Mouse (Mus musculus) hindlimb bud, embryonic 11.5 days (tissue): ENCODE measurements around the gene Arhgap6.

ENCODE experiments used
- DNase-seq: peaks from one replicate; pipeline ENCODE4 v3.0.0-alpha.2; 2012; ENCODE audit warnings: low read depth, low spot score; ENCODE audit errors: extremely low spot score

Arhgap6 gene

GRCm38 (mm10) chrX:168977776-168978175 lies 182.9 kb downstream of the Arhgap6 start:
- DNase-seq: no peak

GRCm38 (mm10) chrX:168980370-168980769 lies 185.5 kb downstream of the Arhgap6 start:
- no peak for DNase-seq

- DNase-seq: no peak
Measured at GRCm38 (mm10) chrX:169007066-169007465, 212.2 kb downstream of the Arhgap6 start.

GRCm38 (mm10) chrX:169012701-169013100 lies 217.8 kb downstream of the Arhgap6 start:
- no peak for DNase-seq

- DNase-seq: no peak
Measured at GRCm38 (mm10) chrX:169034390-169034789, 239.5 kb downstream of the Arhgap6 start.

- DNase-seq: peak; percentile 5
Measured at GRCm38 (mm10) chrX:169036403-169037296, 241.8 kb downstream of the Arhgap6 start.

- no peak for DNase-seq
Measured at GRCm38 (mm10) chrX:169037401-169037800, 242.5 kb downstream of the Arhgap6 start.

GRCm38 (mm10) chrX:169043872-169044271 lies 249.0 kb downstream of the Arhgap6 start:
- DNase-seq: no peak

GRCm38 (mm10) chrX:169047595-169047994 lies 252.7 kb downstream of the Arhgap6 start:
- no peak for DNase-seq

- no peak for DNase-seq
Measured at GRCm38 (mm10) chrX:169049550-169049949, 254.7 kb downstream of the Arhgap6 start.

- no peak for DNase-seq
Measured at GRCm38 (mm10) chrX:169053907-169054476, 259.1 kb downstream of the Arhgap6 start.

GRCm38 (mm10) chrX:169062555-169062954 lies 267.7 kb downstream of the Arhgap6 start:
- no peak for DNase-seq

GRCm38 (mm10) chrX:169065298-169065697 lies 270.4 kb downstream of the Arhgap6 start:
- DNase-seq: no peak

- no peak for DNase-seq
Measured at GRCm38 (mm10) chrX:169065922-169066321, 271.0 kb downstream of the Arhgap6 start.

- no peak for DNase-seq
Measured at GRCm38 (mm10) chrX:169075020-169075419, 280.1 kb downstream of the Arhgap6 start.

- DNase-seq: no peak
Measured at GRCm38 (mm10) chrX:169081609-169082008, 286.7 kb downstream of the Arhgap6 start.

GRCm38 (mm10) chrX:169085871-169086270 lies 291.0 kb downstream of the Arhgap6 start:
- peak; percentile 16 for DNase-seq

GRCm38 (mm10) chrX:169089221-169089620 lies 294.3 kb downstream of the Arhgap6 start:
- DNase-seq: no peak

- DNase-seq: no peak
Measured at GRCm38 (mm10) chrX:169094601-169095000, 299.7 kb downstream of the Arhgap6 start.

GRCm38 (mm10) chrX:169095584-169095983 lies 300.7 kb downstream of the Arhgap6 start:
- no peak for DNase-seq

- no peak for DNase-seq
Measured at GRCm38 (mm10) chrX:169102665-169103064, 307.8 kb downstream of the Arhgap6 start.

- no peak for DNase-seq
Measured at GRCm38 (mm10) chrX:169106048-169106622, 311.2 kb downstream of the Arhgap6 start.
